Mouse (Mus musculus) neural tube, embryonic 10.5 days (tissue): ENCODE data around the gene 1700028K03Rik.

Source experiments
- DNase-seq: peaks from one replicate; pipeline ENCODE4 v3.0.0-alpha.2; 2017; ENCODE audit warnings: low spot score; ENCODE audit errors: extremely low spot score

1700028K03Rik gene

GRCm38 (mm10) chr5:107541696-107542095 lies 7.2 kb downstream of the 1700028K03Rik start:
- no peak for DNase-seq

GRCm38 (mm10) chr5:107545927-107546326 lies 11.4 kb downstream of the 1700028K03Rik start:
- DNase-seq: no peak

- DNase-seq: no peak
Measured at GRCm38 (mm10) chr5:107547955-107548354, 13.4 kb downstream of the 1700028K03Rik start.

- DNase-seq: no peak
Measured at GRCm38 (mm10) chr5:107548444-107548843, 13.9 kb downstream of the 1700028K03Rik start.

DNA sequence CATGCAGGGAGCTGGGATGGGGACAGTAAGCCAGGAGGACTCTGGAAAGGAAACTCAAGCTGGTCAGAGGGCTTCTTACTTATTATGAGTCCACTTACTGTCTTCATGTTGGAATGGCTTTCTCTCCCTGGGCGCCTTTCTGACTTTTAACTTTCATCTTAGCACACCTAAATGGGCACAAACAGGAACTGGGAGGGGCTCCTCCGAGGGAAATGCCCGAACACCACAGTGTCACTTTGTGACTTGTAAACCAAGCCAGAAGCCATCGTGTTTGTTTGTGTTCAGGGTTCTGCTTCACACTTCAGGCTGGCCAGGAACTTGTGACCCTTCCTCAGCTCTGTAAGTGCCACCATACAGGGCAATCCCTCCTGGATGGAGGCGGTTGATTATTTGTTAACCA lies 19.8 kb downstream of the 1700028K03Rik start:
- DNase-seq: no peak

DNA sequence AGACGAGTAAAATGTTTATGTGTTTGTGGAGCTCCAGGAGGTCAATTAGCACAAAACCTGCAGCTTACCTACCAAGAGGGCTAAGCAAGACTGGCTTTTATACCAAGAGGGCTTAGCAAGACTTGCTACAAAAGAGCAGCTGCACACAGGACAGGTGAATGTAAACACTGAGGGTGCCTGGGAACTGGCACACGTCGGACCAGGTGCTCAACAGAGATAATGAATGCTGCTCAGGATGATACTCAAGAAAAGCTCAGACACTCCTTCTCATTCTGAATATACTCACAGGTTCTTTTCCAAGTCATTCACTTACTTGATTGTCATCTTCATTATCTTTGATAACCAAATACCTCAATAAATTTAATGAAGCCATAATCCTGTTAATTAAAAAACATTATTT lies 22.5 kb downstream of the 1700028K03Rik start:
- no peak for DNase-seq

- DNase-seq: no peak
Measured at GRCm38 (mm10) chr5:107569148-107569547, 34.6 kb downstream of the 1700028K03Rik start.

DNA sequence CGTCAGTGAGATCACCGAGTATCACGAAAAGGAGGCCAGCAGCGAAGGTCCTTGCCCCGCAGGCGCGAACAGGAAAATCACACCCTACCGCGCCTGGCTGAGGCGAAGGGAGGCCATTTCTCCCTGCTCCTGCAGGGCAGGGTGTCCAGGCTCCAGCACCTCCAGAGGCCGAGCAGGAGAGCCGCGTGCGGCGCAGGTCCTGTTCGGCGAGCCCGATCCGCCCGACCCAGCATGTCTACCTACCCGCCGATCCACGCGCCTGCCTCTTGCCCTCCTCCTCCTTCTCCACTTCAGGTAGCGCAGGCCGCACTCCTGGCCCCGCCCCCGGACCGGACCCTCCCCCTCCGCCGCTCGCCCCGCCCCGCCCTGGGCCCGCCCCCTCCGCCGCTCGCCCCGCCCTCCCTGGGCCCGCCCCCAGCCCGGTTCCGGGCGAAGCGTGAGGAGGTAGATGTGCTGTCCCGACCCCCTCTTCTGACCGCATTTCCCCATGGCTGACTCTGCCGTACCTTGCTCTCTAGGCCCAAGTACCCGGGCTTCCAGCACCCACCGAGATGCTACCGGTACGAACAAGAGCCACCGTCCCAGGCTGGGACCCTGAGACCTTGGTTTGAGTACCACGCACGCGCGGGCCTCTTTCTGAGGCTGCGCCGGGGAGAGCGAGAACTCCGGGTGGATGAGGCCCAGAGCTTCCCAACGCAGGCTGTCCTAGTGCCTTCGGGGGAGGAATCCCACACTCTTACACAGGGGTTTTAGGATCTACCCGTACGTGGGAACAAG lies 63.0 kb downstream of the 1700028K03Rik start, which contains the start of the genes Rpap2 and Glmn:
Gene Rpap2, plus strand, starts transcription at position 73 of the 777 bp plus-strand sequence.
Gene Glmn, minus strand, starts transcription at position 588 of the 777 bp plus-strand sequence.
- DNase-seq: peak; percentile 92

GRCm38 (mm10) chr5:107598380-107598779 lies 63.9 kb downstream of the 1700028K03Rik start:
- DNase-seq: no peak
